Mouse (Mus musculus) 3134 (cell line): ENCODE data around the gene Spata45.
"Not testable (repeated sequence)": the region's sequence is repeated elsewhere in the genome, so short reads cannot be mapped to it uniquely, and the experiment has no call there.

Experiments
- DNase-seq: peaks from one replicate; pipeline ENCODE4 v3.0.0-alpha.2; 2011; ENCODE audit warnings: low spot score; ENCODE audit not compliant: insufficient read length; ENCODE audit errors: extremely low read depth

Gene Spata45

GRCm38 (mm10) chr1:191036554-191037334 is at the start of gene Spata45:
Gene Spata45 (plus strand): TSS chr1:191036639.
- DNase-seq: no peak

DNA sequence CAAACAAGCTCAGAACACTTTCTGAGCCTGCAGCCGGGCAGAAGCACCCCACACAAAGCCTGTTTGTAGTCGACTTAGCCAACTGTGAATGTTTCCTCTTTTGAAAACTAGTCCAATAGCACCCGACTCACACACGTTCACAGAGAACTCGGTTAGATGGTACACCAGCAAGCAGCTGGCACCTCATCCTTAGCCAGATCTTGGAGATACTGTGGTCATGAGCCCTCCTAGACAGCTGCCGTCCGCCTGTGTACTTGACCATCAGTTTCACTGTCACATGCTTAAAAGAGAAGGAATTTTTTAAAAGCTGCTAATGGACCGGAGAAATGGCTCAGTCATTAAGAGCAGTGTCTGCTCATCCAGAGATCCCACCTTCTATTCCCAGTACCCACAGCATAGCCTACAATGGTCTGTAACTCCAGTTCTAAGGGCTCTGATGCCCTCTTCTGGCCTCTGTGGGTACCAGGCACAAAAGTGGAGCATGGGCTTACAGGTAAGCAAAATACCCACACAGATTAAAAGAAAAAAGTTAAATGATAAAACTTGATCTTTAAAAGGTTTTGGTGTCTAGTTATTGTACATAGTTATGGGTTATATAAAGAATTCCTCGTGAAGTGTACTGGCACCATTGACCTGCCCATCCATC is 46.9 kb upstream of the Spata45 start:
- DNase-seq: no peak

- DNase-seq: no peak
These were observed 40.9 kb upstream of the Spata45 start for GRCm38 (mm10) chr1:190995548-190995947.

GRCm38 (mm10) chr1:190996346-190996877 is 40.0 kb upstream of the Spata45 start:
- no peak for DNase-seq

- peak; percentile 70 for DNase-seq
These were observed 38.4 kb upstream of the Spata45 start for GRCm38 (mm10) chr1:190998027-190998426.

GRCm38 (mm10) chr1:191000686-191001085 is 35.8 kb upstream of the Spata45 start:
- DNase-seq: no peak

DNA sequence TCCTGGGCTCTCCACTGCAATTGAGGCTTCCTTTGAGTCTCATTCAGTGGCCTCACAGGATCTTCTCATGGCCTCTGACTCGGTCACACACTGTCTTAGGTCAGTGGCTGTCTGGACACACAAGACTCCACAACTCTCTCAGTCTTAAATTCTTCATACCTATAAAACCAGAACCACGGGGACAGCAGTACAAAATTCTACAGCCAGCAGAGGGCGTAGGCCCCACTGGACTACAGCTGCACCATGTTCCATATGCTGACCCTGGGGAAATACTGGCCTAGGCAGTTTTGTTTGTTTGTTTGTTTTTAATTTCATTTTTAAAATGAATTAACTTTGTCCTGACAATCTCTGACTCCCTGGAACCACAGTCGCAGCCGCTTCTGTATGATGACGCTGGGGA is 34.2 kb upstream of the Spata45 start:
- no peak for DNase-seq

DNA sequence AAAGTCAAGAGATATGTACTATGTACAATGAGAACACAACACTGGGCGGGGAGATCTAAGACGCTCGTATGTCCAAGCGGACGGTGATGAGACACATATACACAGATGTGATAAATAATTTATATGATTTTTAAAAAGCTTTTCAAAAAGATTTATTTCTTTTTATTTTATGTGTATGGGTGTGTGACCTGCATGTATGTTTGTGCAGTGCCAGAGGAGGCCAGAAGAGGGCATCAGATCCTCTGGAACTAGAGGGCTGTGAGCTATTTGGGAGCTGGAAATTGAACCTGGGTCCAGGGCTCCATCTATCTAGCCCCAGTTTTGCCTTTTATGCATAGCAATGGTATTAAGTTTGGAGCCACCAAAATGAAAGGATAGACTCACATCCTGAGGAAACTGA is 27.7 kb upstream of the Spata45 start:
- no peak for DNase-seq

DNA sequence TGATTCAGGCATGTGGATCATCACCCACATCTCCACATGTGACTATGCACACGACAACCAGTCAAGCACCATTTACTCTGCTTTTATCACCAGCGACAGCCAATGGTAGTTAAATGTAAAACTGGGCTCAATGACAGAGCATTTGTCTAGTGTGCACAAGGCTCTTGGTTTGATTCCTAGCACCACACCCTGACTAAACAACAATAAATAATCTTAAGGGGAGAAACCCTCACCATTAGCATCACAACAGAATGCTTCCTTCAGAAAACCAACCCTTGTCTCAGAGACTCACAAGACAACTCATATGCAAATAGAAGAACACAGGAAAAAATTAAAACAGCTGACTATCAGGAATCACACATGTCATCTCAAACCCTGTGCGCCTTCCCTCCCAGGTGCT is 22.2 kb upstream of the Spata45 start:
- DNase-seq: no peak

DNA sequence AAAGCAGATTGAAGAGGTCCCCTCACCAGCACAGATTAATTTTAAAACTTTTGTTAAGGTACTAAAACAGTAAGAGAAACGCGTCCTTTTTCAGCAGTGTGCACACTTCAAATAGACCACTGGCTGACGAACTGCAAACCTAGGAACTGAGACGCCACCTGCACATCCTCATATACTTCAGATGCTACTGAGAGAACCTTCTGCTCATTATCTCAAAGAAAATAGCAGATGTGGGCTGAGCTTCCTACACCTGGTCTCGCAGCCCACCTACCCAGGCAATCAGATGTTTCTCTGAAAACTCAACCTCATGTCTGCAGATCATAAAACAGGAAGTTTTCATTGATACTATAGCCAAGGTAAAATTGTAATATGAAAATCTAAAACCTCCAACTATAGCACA is 16.6 kb upstream of the Spata45 start:
- no peak for DNase-seq

DNA sequence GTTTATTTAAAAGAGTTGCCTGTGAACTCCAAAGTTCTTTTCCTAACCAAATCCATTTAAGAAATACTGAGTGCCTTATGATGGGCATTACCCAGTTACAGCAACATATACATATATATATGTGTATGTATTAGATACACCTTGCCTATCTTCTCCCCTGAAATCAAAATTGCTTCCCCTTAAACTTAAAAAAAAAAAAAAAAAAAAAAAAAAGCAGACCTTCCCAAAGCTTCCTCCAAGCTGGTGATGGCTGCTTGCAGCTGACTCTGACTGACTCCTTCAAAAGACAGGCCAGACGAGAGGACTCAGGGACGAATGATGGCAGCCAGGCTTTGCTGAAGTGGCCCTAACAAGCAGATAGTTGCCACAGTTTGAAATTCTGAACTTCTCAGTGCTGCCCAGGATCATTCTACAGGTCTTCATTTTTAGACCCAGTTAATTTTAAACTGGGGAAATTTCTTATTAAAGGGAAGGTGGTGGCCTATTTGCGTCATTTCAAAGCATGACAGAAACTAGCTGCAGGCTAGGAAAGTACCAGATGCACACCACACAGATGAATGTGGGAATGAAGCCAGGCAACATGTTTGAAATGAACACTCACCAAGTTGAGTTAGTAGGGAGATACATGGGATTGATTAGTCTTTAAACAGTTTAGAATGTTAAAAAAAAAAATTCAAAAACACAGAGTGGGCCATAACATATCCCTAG is 16.1 kb upstream of the Spata45 start:
- no peak for DNase-seq

GRCm38 (mm10) chr1:191021016-191021415 is 15.4 kb upstream of the Spata45 start:
- DNase-seq: no peak

DNA sequence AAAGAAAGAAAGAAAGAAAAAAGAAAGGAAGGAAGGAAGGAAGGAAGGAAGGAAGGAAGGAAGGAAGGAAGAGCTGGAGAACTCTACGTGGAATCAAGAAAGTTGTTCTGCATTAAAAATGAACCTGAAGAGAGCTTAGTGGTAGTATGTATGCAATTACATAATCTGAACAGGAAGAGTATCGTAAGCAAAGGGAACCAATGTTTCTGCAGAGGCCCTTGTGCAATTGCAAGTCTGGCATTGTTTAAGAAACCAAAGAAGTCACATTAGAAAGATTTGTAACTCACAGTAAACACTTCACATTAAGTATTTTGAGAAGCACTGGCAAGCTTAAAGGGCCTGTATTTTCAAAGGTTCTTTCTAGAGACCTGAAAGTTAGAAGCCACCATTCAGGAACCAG is 13.3 kb upstream of the Spata45 start:
- DNase-seq: no peak

DNA sequence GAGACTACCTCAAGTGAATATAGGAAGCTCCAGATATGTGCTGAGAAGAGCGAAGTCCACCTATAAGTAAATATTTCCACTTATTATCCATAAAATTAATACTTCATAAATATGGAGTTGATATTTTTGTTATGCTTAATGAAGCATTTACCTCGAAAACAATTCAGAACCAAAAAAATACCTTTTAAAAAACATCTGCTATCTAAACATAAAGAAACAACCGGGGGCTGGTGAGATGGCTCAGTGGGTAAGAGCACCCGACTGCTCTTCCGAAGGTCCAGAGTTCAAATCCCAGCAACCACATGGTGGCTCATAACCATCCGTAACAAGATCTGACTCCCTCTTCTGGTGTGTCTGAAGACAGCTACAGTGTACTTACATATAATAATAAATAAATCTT is 12.6 kb upstream of the Spata45 start:
- not testable (repeated sequence) for DNase-seq

GRCm38 (mm10) chr1:191025016-191026012 is 11.1 kb upstream of the Spata45 start:
- DNase-seq: peak; percentile 77

DNA sequence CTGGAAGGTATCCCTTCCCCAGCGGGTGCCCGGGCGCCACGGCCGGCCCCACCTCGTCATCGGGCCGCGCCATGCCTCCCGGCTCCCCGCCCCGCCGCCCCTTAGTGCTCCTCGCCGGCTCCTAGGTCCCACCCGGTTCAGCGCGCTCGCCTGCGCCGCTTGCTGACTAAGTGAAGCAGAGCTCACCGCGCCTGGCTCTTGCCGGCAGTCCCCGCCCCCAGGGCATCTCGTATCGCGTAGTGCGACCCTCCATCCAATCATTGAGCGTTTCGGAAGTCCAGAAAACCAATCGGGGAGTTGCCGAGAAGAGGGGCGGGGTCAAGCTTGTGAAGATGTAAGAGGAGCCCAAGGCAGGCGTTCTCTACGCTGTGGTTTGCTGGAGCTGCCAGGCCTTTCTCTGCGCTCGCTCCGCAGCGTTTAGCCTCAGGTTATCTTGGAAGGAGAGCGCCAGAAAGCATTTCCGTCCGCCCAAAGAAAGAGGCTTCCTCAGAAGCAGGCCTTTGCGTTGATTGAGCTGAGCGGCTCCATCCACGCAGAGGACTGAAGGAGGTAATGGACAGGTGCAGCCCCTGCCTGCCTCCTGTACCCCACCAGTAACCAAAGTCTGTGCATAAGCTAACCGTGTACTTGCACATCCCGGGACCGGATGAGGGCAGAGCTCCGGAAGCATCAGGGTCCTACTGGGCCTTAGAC is 10.3 kb upstream of the Spata45 start, which contains the start of gene Flvcr1:
Flvcr1 (minus strand) TSS at position 138 of the 693 bp plus-strand sequence.
- DNase-seq: peak; percentile 99

GRCm38 (mm10) chr1:191030182-191030581 is 6.3 kb upstream of the Spata45 start:
- no peak for DNase-seq

DNA sequence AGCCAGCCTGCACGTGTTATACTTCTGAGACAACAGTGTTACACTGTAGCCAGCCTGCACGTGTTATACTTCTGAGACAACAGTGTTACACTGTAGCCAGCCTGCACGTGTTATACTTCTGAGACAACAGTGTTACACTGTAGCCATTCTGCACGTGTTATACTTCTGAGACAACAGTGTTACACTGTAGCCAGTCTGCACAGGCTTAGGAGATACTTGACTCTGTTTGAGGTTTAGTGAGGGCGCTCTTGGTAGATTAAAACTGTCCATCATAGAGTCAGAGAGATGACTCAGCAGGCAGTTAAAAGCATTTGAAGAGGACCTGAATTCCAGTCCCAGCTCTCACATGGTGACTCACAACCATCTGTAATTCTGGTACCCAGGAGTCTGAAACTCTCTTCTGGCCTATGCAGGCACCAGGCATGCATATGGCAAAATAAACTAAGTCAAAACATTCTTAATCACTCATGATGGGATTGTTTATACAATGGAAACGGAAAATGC is 5.5 kb upstream of the Spata45 start:
- peak; percentile 67 for DNase-seq

- peak; percentile 30 for DNase-seq
These were observed 790 bp upstream of the Spata45 start for GRCm38 (mm10) chr1:191035649-191036048.
